Mouse (Mus musculus) lung, postnatal 0 days (tissue): Measurements from ENCODE around the gene Jade1.

Experiments used
- CTCF ChIP-seq: IDR thresholded peaks from 2 replicates; pipeline ENCODE4 v1.5.1; 2016; ENCODE audit warnings: antibody characterized with exemption, mild to moderate bottlenecking
- EP300 ChIP-seq: IDR thresholded peaks from 2 replicates; pipeline ENCODE4 v1.6.1; 2016; ENCODE audit warnings: antibody characterized with exemption, mild to moderate bottlenecking, control low read depth

GRCm38 (mm10) chr3:41555491-41556381 is at the start of gene Jade1:
- no peak for TF ChIP-seq CTCF
- no peak for TF ChIP-seq EP300
